Mouse (Mus musculus) R1 (cell line): ENCODE data around the gene Otub1.

Experiments
- DNase-seq: peaks from one replicate; pipeline ENCODE4 v3.0.0-alpha.2; 2018; ENCODE audit warnings: low read depth, low spot score

Gene Otub1

DNA sequence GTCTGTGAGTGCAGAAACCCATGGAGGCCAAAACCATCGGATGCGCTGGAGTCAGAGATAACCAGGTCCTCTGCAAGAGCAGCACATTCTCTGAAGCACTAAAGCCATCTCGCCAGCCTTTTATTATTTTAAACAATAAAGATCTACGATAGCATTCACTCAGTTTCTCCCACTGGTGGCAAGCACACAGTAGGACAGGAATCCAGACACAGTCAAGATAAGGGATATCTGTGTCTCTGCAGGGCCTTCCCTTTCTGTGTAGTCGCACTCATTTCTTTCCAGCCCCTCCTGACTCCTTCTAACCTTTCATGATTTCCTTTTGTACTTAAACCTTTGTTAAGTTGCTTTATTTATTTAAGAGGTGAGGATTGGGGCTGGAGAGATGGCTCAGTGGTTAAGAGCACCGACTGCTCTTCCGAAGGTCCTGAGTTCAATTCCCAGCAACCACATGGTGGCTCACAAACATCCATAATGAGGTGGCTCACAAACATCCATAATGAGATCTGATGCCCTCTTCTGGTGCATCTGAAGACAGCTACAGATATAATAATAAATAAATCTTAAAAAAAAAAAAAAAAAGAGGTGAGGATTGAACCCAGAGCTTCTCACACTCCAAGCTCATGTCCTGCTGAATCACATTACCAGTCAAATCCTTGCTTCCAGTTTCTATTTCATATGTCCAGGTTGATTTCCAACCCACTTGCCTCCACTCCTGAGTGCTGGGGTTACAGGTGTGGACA, 4.0 kb upstream of the Otub1 start:
- DNase-seq, result no peak

DNA sequence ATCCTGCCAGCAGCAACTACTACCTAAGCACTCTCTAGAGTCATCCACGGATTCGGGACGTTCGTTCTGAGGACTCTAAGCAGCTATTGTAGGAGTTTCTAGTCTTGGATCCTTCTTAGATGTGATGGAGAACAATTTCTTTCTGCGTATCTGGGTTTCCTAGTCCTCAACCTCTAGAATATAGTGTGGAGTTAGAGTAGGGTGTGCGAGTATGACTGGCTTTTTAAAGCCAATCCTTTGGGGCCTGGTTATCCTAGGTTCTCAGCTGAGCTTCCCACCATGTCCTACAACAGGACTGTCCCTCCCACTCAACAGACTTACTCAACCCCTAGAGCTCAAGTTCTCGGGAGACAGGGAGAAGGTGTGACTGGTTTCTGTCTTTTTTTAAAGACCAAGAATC, 790 bp downstream of the Otub1 start:
- DNase-seq, result no peak

DNA sequence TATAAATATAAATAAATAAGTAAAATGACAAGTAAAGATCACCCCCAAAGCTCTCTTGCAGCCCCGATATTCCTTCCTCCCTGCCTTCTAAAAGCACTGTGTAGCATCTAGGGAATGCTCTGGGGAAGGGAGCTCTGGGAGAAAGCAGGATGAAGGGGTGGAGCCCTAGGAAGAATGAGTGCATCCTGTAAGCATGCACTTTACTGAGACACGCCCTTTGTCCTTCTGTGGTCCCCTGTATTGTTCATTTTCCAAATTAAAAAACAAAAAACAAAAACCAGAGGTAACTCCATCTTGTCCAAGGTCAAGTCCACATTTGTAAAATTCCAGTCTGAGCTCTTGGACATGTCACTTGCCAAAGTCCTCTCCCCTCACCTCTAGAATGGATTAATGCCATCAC, 1.2 kb downstream of the Otub1 start:
- no peak for DNase-seq

DNA sequence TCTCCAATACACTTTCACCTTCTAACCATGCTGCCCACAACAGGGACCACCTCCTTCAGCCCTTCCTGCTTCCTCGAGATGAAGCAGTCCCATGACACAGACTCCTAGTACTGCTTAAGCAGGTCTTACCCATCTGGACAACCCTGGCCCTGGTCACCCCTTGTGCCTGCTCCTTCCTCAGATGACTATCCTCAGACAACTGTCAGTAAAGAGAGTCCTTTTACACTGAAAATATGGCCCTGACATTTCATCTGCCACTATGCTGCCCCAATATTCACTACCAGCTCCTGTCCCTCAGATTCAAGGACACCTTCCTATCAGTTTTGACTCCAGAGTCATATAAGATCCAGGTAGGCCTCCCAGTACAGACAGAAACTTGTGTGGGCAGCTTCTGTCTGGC, 5.7 kb downstream of the Otub1 start:
- DNase-seq, result no peak

DNA sequence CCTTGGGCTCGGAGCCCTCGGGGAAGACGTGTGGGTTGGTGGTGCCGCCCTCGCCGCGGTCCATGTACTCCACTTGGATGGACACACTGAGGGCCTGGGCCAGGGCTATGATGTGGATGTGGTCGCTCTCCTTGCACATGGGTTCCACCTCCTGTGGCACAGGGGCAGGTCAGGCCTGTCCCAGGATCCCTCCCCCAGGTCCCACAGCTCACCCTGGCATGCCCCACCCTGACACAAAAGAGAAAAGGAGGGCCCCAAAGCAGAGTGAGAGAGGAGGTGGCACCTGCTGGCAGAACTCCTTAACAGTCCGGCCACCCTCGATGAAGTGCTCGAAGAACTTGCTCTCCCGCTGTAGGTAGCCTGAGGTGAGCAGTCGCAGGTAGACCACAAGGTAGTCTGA, 7.0 kb downstream of the Otub1 start:
- no peak for DNase-seq

DNA sequence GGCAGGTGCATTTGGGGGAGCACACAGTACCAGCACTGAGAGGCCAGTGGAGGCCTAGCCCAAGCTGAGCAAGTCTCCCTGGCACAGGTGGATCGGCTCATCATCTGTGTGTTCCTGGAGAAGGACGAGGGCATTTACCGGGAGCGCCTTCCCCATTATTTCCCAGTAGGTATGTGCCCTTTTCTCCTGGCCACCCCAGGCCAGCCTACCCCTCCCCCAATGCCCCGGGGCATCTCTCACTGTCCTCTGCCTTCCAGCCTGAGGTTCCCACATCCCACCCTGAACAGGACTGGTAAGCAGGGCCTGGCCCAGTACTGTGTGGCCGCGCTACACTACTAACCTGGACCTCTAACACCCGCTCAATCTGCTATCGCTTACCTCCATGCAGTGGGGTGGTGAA, 8.7 kb downstream of the Otub1 start:
- no peak for DNase-seq

DNA sequence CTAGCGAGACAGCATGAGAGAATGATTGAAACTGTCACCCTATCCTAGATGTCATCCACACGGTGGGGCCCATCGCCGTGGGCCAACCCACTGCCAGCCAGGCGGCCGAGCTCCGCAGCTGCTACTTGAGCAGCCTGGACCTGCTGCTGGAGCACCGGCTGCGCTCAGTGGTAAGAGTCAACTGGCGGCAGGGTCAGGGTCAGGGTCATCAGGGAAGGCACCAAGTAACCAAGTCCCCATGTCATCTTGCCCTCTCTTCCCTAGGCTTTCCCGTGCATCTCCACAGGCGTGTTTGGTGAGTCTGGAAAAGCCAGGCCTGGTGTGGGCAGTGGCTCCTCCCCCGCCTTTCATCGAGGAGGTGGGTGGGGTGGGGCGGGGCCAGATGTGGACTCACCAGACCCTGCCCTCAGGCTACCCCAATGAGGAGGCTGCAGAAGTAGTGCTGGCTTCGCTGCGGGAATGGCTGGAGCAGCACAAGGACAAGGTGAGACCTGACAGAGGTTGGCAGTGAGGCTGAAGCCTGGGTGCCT, 9.3 kb downstream of the Otub1 start:
- peak; percentile 90 for DNase-seq

DNA sequence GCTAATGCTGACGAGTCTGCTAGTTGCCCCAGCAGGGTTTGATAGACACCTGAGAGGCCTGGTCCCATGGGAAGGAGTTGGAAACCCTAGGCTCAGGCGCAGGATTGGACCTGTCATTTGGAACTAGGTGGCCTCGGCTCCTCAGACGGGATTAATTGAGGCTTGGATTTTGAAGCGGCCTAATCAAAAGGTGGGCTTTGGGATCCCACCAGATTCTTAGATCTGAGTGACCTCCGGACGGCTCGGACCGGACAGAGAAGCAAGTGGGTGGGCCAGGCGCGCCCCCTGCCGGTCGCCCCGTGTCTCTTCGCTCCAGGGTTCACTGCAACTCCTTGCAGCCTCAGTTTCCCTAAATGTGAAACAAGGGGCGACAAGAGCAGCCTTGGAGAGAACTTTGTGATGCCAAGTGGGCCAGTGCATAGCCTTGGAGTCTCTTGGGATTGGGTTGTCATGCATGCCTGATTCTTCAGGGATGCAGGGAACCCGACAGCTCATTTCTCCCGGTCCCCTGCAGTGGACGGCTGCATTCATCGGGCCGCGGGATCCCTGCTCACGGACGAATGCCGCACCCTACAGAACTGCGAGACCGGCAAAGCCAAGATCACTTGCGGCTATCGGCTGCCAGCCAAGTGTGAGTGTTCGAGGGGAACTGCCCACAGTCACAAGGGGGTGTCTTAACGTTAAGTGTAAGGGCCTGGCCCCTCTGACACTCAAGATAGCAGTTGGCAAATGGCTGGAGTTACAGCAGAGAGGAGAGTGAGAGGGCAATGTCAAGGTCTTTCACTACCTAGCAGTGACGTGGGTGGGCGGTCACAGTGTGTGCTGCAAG, 10.0 kb downstream of the Otub1 start:
- peak; percentile 56 for DNase-seq

DNA sequence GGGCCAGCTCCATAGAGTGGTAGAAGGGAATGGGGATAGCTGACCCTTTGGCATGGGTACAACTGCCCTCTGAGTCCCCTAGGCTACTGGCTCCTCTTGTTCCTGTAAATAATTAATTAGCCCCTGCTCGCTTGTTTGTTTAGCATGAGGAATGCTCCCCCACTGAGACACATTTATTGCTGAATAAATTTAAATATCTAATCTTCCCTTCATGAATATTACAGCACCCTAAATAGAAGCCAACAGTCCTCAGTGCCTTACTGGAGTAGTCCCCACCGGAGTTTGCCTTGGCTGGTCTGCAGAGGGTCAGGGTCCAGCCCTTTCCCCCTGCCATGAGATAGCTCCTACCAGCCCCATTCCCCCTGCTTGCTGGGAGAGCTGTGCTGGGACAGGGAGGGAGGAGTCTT, 13.6 kb downstream of the Otub1 start:
- no peak for DNase-seq

DNA sequence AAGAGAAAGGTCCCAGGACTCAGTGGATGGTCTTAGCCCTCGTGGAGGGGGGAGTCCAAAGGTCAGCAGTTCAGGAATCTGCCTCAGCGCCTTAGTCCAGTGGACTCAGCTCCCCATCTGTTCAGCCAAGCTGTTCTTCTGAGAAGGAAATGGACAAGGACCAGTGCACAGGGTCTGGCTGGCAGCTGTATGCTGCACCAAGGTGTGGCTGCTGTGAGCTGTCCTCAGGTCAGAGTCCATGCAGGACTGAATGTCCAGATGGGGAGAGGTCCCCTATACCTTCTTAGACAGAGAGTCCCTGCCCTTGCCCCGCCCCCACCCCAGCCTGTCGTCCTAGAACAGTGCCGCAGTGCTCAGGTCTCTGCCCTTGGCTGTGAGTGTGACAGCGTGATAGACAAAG, 14.5 kb downstream of the Otub1 start:
- DNase-seq, result no peak

DNA sequence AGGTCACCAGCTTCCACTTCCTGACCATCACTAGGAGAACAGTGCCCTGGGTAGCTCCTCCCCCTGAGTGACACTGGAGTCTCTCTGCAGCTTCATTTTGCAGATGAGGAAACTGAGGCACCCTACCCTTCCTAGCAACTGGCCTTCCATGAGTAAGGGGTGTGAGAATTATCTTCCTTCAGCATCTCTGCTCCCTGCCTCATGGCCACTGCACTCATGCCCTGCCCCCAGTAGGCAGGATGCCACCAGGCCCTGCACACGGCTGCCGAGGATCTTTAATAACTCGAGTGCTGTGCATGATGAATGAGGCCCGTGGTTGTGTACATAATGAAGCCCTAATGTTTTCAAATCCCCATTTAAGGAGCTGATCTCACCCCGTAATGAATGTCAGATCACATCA, 15.1 kb downstream of the Otub1 start:
- no peak for DNase-seq

DNA sequence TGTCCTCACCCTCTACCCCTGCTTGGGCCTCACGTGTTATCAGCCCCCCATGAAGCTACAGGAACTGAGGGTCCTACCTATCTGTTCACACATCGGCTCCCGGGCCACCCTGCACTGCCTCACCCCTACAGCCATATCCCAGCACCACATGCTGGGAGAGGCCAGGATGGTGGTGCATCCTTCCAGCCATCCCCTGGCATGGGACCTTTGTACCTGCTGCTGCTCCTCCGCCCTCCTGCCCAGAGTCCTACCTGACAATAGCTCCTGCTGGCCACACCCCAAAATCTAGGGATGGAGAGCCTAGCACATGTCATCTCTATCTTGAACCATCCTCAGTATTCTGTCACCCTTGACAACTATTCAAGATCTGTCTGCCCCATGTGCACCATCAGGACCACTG, 17.1 kb downstream of the Otub1 start:
- DNase-seq, result no peak

DNA sequence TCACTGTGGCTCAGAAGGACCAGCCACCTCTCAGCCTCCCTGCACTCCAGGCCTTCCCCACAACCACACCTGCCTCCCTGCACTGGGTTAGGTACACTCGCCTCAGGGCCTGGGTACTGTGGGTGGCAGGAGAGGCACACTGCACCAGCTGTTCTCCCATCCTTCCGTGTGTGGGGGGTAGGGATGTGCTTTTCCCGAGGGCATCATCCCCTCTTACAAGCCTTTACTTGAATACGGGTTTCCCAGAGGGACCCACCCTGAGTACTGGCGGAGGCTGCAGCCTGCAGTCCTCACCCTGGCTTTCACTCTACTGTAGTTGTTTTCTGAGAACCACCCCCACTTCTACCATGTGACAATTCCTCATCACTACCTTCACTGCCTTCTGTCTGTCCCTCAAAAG, 19.0 kb downstream of the Otub1 start:
- no peak for DNase-seq

DNA sequence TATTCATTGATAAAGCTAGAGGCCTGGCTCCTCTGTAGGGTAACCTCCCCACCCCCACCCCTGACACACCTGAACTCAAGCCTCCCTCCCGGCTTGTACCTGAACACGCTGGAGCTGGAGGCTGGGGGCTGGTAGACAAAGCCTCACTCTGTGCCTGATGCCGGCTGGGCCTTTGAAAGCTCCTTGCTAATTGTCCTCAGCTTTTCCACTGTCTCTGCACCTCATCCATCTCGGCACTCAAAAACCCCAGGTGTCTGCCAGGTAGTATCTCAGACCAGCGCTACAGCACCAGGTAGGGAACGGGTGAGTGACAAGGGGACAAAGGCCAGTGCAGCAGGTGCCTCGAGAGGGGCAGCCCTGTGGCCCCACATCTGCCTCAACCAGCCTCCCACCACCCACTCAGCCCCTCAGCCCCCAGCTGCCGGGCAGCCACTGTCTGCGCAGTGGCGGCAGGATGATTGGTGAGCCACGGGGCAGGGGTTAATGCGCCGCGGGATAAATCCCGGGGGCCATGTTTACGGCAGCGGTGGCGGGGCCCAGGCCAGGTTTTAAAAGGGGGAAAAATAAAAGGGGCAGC, 20.3 kb downstream of the Otub1 start:
- no peak for DNase-seq

DNA sequence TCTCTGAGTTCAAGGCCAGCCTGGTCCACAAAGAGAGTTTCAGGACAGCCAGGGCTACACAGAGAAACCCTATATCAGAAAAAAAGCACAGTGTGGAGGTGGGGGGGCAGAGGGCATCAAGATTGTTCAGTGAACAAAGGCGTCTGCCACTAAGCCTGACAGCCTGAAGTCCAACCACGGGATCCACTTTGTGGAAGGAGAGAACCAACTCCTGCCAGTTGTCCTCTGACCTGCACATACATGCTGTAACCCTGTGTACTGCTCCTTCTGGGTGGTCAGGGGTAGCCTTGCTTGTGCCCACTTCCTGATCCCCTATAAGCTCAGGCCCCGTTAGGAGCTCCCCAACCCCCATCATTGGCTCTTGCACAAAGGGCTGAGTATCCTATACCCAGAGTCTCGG, 21.1 kb downstream of the Otub1 start:
- no peak for DNase-seq

DNA sequence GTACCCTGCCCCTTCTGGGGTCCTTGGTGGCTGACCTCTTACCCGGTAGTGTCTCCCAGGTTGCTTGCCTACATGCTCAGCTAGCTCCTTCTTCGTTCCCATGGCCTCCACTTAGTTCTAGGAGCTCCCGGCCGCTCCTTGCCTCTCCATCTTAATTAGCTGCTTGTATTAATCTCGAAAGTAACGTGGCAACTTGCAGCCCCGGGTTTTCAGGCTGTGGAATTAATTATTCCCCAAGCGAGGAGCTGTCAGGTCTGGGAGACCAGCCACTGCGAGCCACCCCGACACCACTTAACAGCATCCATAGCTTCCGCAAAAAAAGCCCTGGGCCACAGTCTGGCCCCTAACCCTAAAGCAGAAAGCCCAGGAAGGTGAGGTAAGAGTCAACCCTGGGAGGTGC, 22.7 kb downstream of the Otub1 start:
- DNase-seq, result no peak

DNA sequence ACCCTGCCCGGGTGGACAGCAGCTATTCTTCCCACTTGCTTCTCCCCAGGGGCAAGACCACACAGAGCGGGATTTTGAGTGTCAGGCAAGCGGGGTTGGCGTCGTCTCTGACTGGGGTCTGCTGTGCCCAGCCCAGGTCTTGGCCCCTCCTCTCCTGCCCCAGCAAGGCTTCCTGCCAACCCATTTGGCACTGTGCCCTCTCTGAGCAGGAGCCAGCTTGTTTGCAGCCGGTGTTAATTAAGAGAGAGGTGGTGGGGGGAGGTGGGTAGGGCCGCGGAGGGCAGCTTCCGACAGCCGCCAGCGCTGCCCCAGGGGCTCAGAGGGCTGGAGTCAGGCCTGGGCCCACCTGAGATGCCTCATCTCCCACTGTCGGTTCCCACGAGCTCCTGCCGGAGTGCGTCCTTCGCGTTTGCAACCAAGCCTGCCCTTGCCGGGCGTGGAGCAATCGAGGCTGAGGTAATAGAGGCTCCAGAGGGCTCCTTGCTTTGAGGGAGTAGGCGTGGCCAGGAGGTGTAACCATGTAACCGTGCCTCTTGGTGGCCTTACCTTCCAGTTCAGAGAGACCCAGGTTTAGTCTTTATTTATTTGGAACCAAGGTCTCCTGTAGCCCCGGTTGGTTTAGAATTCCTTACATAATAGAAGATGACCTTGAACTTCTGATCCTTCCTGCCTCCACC, 23.7 kb downstream of the Otub1 start:
- DNase-seq, result peak; percentile 73

DNA sequence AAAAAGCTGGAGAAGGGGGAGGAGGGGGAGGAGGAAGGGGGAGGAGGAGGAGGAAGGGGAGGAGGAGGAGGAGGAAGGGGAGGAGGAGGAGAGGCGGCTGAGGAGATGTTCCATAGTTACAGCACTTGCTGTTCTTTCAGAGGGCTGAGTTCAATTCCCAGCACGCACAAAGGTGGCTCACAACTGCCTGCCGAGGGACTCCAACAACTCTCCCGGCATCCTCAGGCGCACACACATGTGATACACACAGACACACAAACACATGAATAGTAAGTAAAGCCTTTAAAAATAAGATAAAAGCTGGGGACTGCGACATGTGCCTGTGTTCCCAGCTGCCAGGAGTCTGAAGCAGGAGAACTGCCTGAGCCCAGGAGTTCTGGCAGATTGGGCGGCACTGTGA, 24.6 kb downstream of the Otub1 start:
- DNase-seq, result no peak

DNA sequence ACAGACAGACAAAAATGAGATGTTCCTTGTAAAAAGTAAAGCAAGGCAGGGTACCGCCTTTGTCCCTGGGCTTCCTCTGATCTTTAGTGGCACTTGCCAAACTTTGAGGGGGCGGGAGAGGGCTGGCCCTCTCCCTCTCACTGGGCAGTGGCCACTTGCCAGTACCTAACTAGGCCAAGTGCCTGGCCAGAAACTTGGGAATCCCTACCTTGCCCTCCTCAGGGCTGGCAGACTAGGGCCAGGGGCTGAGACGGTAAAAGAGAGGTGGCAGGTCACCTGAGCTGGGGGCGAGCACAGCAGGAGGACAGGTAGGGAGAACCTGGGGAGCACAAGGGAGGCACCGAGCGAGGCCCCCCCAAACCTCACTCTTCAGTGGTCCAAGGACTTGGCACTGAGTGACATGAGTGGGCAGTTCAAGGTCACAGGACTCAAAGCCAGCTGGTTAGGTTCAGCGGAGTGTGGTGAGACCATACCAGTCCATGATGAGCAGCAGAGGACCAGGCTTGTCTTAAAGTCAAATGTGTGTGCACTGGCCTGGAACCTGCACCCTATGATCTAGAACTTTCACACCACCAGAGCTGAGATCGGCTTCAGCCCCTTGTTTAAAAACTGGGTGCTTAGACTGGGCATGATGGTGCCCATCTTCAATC, 25.2 kb downstream of the Otub1 start:
- no peak for DNase-seq

DNA sequence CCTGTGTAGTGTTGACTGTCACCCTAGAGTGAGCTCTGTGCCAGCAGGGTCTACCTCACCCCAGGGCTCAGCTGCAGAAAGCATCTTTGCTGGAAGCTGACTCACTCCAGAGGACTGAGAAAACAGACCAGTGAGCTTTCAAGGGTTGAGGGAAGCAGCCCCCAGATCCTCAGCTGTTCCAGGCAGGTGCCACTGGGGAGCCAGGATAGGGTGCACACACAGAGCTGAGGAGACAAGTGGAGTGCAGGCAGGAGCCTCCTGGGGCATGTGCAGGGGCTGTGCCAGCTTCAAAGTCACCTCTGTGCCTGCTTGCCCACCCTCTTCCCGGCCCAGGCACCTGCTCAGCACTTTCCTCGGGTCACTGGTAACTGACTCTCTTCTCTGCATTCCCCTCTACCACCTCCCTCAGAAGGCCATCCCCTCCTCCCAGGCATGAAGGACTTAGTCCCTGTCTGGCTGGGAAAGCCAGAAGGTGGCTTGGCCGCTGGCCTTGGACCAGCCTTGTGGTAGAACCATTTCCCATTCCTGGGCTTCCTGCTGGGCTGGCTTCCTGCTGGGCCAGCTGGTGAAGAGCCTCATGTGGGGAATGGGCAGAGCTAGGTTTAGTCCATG, 27.2 kb downstream of the Otub1 start:
- DNase-seq, result no peak
